Mouse (Mus musculus) layer of hippocampus, postnatal 10 days (tissue): ENCODE data around the gene Naalad2. TPM values are rescaled to one million over a fixed set of nuclear protein-coding genes. Genes with fewer than 3 reads are reported as not detected.
"Not testable (repeated sequence)": the region's sequence is repeated elsewhere in the genome, so short reads cannot be mapped to it uniquely, and the experiment has no call there.

ENCODE experiments used
- DNase-seq, 2 experiments: peaks; one replicate each; pipeline ENCODE4 v3.0.0; 2021; ENCODE audit warnings: low spot score in 2 of 2
- long read RNA-seq: library from polyadenylated mRNA; stranded (forward); transcript quantifications from one replicate; pipeline ENCODE4 v2.0.0, GENCODE M21; 2023
- total RNA-seq, 2 experiments: library from RNA; stranded (reverse); gene quantifications; 2 replicates each; pipeline ENCODE4 v1.2.3; 2021

Gene Naalad2
- total RNA-seq, result 1 to 10 TPM; 1.6 to 4.2 TPM
- long read RNA-seq, partial matches to known transcripts, result 2 of 2 reads
- long read RNA-seq, other reads (novel, unspliced or antisense), result 0 of 2 reads

GRCm38 (mm10) chr9:18402895-18403294 is at the start of gene Naalad2:
Gene Naalad2 (minus strand): TSS chr9:18402995.
- DNase-seq, result not testable (repeated sequence)

DNA sequence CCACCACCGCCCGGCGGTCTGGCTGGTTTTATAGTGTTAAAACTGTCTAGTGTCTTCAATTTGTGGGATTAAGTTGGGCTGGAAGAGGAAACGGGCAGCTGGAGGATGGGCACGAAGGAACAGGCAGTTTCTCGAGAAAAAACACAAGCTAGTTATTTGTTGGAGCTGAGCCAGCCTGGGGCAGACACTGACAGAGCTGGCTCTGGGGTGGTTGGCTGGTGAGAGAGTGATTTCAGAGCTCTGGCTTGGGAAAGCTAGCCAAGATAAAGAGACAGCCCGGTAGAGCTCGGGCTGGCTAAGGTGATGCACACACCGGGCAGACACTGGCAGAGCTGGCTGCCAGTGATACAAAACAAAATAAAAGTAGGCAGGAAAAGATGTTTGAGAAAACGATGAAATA is 28.9 kb upstream of the Naalad2 start:
- peak; percentile 15 to 33 for DNase-seq

DNA sequence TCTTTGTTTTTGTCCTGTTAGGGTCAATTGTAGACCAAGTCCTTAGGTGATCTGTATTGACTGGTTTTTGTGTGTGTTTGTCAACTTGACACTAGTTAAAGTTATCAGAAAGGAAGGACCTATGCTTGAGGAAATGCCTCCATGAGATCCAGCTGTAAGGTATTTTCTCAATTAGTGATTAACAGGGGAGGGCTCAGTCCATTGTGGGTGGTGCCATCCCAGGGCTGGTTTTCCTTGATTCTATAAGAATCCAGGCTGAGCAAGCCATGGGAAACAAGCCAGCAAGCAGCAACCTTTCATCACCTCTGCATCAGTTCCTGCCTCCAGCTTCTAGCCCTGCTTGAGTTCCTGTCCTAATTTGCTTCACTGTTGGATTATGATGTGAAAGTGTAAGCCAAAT is 27.6 kb upstream of the Naalad2 start, which contains the start of gene Mbd3l2:
Gene Mbd3l2 (plus strand): TSS at position 301 of the 400 bp plus-strand sequence.
- DNase-seq, result no peak

DNA sequence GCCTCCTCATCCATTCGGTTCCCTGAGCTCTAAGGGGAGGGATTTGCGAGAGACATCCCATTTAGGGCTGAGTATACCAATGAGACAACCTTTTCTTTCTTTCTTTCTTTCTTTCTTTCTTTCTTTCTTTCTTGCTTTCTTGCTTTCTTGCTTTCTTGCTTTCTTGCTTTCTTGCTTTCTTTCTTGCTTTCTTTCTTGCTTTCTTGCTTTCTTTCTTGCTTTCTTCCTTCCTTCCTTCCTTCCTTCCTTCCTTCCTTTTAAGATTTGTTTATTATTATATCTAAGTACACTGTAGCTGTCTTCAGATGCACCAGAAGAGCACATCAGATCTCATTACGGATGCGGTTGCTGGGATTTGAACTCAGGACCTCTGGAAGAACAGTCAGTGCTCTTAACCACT is 9.6 kb upstream of the Naalad2 start:
- DNase-seq, result not testable (repeated sequence)

GRCm38 (mm10) chr9:18404118-18404517 is 1.3 kb upstream of the Naalad2 start, which contains the start of gene Ubtfl1:
Gene Ubtfl1 (plus strand): TSS chr9:18404418.
- no peak for DNase-seq

DNA sequence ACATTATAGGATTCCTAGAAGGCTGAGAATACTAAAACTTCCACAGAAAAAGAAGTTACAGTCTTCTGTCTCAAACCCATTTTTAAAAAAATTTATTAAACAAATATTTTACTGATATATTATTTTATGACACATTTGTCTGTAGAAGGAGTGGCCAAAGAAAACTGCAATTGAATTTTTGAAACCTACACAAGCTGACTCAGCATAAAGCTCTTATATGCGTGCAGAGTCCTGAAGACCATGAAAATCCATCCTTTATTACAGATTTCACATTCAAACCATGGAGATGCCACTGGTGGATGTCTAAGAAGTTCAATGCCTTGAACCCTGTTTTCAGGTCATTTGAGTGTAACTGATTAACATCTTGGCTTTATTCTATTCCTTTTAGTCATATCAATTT is 3.2 kb downstream of the Naalad2 start:
- no peak for DNase-seq

DNA sequence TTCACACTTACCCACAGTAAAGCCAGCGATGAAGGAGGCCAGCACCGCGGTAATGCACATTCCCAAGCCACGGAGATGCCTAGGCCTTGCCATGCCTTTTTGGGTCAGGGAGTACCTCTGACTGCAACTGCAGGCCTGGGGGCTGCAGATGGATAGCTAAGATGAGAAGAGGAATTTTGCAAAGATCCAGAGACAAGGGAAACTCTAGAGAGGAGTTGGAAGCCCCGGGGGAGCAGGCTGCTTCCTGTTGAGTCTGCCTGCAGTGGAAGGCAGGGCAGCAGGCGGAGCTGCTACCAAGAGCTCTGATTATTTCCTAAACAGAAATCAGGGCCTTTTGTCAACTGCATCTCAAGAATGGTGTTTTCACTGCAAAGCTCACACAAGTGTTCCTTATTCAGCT is 17.0 kb downstream of the Naalad2 start:
- no peak for DNase-seq

DNA sequence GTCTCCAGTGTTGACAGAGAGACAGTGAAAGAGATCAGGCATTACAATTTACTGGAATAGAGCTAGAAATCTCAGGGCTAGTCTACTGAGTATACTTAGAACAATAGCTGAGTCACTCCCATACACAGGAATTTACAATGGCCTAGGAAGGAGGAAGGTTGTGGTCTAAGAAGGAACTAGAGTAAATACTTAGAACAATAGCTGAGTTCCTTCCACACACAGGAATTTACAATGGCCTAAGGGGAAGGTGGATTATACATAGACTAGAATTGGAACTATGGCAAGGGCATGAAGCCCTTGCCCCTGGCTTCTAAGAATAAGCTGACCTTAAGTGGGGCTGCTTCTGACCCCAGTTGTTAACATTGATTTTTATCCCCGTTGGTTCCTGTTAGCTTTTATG is 29.8 kb downstream of the Naalad2 start:
- DNase-seq, result not testable (repeated sequence)

GRCm38 (mm10) chr9:18319990-18320389 is 82.8 kb downstream of the Naalad2 start:
- no peak for DNase-seq

- DNase-seq, result no peak
Observed at GRCm38 (mm10) chr9:18298301-18298700, 104.5 kb downstream of the Naalad2 start.

- DNase-seq, result no peak
Observed at GRCm38 (mm10) chr9:18293026-18293781, 109.6 kb downstream of the Naalad2 start.

GRCm38 (mm10) chr9:18292443-18292922 is 110.3 kb downstream of the Naalad2 start:
- no peak for DNase-seq

GRCm38 (mm10) chr9:18291571-18292429 is 111.0 kb downstream of the Naalad2 start, which contains the start of gene Chordc1:
Gene Chordc1 (plus strand): TSS chr9:18292125.
- peak; percentile 91 to 96 for DNase-seq

DNA sequence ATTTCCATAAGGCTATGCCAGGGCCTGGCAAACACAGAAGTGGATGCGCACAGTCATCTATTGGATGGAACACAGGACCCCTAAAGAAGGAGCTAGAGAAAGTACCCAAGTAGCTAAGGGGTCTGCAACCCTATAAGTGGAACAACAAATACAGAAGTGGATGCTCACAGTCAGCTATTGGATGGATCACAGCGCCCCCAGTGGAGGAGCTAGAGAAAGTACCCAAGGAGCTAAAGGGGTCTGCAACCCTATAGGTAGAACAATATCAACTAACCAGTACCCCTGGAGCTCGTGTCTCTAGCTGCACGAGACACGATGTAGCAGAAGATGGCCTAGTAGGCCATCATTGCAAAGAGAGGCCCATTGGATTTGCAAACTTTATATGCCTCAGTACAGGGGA is 124.1 kb downstream of the Naalad2 start:
- not testable (repeated sequence) for DNase-seq

DNA sequence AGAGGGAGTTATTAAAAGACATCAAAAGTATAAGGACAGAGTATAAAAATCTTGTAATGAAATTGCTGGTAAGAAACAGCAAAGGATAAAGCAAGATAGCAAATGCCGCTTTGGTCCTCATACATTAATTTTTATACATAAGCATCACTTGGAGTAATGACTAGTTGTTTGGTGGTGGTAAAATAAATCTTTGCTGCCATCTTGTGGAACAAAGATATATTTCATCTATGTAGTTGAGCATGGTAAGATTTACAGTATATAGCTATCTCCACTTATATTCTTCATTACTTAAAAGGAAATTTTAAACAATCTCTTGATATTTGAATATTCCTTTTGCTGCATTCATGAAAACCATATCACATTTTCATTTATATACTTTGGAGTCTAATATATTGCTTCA is 125.3 kb downstream of the Naalad2 start:
- no peak for DNase-seq

DNA sequence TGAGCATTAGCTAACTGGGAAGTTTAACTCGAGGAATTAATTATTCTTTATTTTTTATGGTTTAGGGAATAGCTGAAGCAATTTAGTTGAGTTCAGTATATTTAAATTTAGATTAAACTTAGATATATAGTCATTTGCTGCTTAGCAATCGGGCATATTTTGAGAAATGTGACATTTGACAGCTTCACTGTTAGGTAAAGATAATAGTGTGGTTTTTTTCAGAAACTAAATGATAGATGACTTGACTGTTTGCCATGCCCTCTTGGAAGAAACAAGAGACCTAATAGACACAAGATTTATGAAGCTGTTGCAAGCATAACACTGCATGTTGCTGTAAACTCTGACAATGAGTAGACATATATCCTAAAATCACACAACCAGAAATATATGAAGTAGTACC is 126.0 kb downstream of the Naalad2 start:
- DNase-seq, result no peak

DNA sequence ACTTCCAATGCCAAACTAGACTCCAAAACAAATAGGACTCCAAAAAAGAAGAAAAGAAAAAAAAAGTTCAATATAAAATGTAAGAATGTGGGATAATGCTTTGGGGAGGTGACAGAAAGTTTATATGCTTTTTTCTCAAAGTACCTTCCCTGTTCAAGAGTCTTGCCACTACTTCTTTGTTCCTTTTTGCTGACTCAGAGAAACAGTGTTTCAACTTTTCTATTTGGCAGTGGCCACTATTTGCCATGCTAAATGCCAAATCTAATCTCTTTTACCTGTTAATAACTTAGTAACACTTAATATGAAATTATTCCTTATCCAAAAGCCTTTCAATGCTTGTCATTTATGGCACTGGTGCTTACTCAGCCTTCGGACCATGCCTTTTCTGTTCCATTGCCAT is 126.9 kb downstream of the Naalad2 start:
- no peak for DNase-seq

Other genes starting within 250 kb of the Naalad2 start
- 10 to 100 TPM; 68.7 to 76.3 TPM for gene Chordc1, start 110.9 kb downstream of the Naalad2 start, total RNA-seq
- not detected for gene Ubtfl1, start 1.4 kb upstream of the Naalad2 start, total RNA-seq
- gene Mbd3l2, start 27.7 kb upstream of the Naalad2 start, total RNA-seq, result not detected
- gene Zfp558, start 75.3 kb upstream of the Naalad2 start, total RNA-seq, result 1 to 10 TPM; 7.9 to 8.1 TPM
- gene Mbd3l1, start 75.4 kb upstream of the Naalad2 start, total RNA-seq, result not detected